Mouse (Mus musculus): ENCODE measurements at regions not wholly inside any gene's neighbourhood (a gene's known extent, or its start where the extent isn't known, plus 50 kb on each side); places are given as distances from the start of the nearest gene placed in this dataset.

DNA sequence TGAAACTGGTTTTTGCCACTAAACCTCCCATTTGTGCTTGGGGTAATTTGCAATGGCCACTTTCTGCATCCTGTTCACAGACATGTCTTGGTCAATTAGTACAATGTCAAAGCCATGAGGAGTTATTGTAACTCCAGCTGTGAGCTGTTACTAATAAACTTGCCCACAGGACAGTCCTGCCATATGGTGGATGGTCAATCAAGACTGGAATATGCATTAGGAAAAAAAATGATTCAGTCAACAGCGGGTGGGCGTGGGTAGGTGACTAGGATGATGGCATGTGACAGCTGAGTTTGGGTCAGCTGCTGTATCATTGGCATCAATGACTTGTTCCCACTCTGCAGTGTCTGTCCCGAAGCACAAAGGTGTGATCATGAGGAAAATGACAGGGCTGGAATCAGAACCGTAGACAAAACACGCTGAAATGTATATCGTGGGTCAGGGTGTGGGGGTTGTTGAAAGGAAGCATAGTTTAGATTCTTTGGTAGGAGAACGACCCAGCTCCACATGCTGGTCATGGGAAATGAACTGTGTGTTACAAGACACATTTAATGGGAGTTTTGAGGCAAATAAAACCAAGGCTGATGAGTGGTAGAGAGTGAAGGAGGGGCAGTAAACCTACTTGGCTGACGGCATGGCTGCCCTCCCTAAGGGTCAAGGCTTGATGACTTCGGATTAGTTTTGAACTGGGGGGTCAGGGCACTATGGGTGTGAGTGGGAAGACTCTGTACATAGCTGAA, 363.2 kb upstream of the Npvf start:
- TF ChIP-seq CTCF (IDR thresholded peaks at IDR 0.05; ENCODE audit: low read depth, low read length), result no peak
- no peak for TF ChIP-seq POLR2A (IDR thresholded peaks at IDR 0.05; ENCODE audit: borderline replicate concordance, low read depth, low read length)

Measured in bone marrow macrophage, adult 2 months (primary cell).